Mouse (Mus musculus) left cerebral cortex, postnatal 14 days (tissue): ENCODE data around the gene Slc27a5. TPM values are rescaled to one million over a fixed set of nuclear protein-coding genes. Genes with fewer than 3 reads are reported as not detected.
A peak's percentile ranks its signal among the peaks of the same experiment; 100 is the strongest.

Source experiments
- DNase-seq, 2 experiments: peaks; one replicate each; pipeline ENCODE4 v3.0.0; 2021 to 2022; ENCODE audit warnings: low spot score in 2 of 2, mixed read lengths in 1 of 2
- intact Hi-C: fragments of 180-260 bp; cut with DNase I; formaldehyde crosslinking; loops from one replicate; pipeline ENCODE4 v1.15.1; 2025
- total RNA-seq, 2 experiments: library from RNA; stranded (reverse); gene quantifications; 2 replicates each; pipeline ENCODE4 v1.2.3; 2021

The Slc27a5 gene
- total RNA-seq, 2 experiments from 2014 or later = not detected

GRCm38 (mm10) chr7:13028986-13029385 lies 31.0 kb upstream of the Slc27a5 start:
- no peak for DNase-seq
- intact Hi-C loops = no loop called here

- intact Hi-C loops = loop anchor here (2.0 kb wide), 1 partner anchor 17 kb away; no protein-coding TSS in a partner anchor
- DNase-seq = peak in 1 of 2 experiments; percentile 2
Observed at GRCm38 (mm10) chr7:13025511-13026112, 27.6 kb upstream of the Slc27a5 start.

- intact Hi-C loops = loop anchor here (2.0 kb wide), 1 partner anchor 16 kb away; no protein-coding TSS in a partner anchor
- peak; percentile 83 to 89 for DNase-seq
Observed at GRCm38 (mm10) chr7:13024805-13025204, 26.8 kb upstream of the Slc27a5 start.

GRCm38 (mm10) chr7:13023928-13024731 lies 26.1 kb upstream of the Slc27a5 start:
- peak; percentile 94 to 96 for DNase-seq
- intact Hi-C loops = loop anchor here (2.0 kb wide), 1 partner anchor 15 kb away; no protein-coding TSS in a partner anchor

GRCm38 (mm10) chr7:13022773-13023535 lies 25.0 kb upstream of the Slc27a5 start:
- intact Hi-C loops = no loop called here
- peak in 1 of 2 experiments; percentile 26 for DNase-seq

- intact Hi-C loops = no loop called here
- no peak for DNase-seq
Observed at GRCm38 (mm10) chr7:13015217-13015616, 17.2 kb upstream of the Slc27a5 start.

GRCm38 (mm10) chr7:13014275-13014839 lies 16.4 kb upstream of the Slc27a5 start:
- intact Hi-C loops = no loop called here
- no peak for DNase-seq

GRCm38 (mm10) chr7:13013671-13014070 lies 15.7 kb upstream of the Slc27a5 start:
- DNase-seq = no peak

GRCm38 (mm10) chr7:13010005-13010908 lies 12.3 kb upstream of the Slc27a5 start, which contains the start of gene Zbtb45:
TSS of gene Zbtb45 (minus strand) at chr7:13010034.
- DNase-seq = no peak
- intact Hi-C loops = no loop called here

More at GRCm38 (mm10) chr7:13013671-13014070, 15.7 kb upstream of the Slc27a5 start:
- intact Hi-C loops = no loop called here

- intact Hi-C loops = loop anchor here (2.0 to 5.0 kb wide), 3 partner anchors 15 to 97 kb away; no protein-coding TSS in a partner anchor
- peak; percentile 93 to 97 for DNase-seq
Observed at GRCm38 (mm10) chr7:13009143-13010004, 11.4 kb upstream of the Slc27a5 start.

- intact Hi-C loops = loop anchor here (2.0 to 5.0 kb wide), 3 partner anchors 17 to 95 kb away; no protein-coding TSS in a partner anchor
- DNase-seq = peak in 1 of 2 experiments; percentile 7
Observed at GRCm38 (mm10) chr7:13007341-13008092, 9.5 kb upstream of the Slc27a5 start.

GRCm38 (mm10) chr7:13006531-13006930 lies 8.5 kb upstream of the Slc27a5 start:
- intact Hi-C loops = loop anchor here (5.0 kb wide), 1 partner anchor 94 kb away; no protein-coding TSS in a partner anchor

GRCm38 (mm10) chr7:13006011-13006410 lies 8.0 kb upstream of the Slc27a5 start:
- DNase-seq = no peak
- intact Hi-C loops = loop anchor here (5.0 kb wide), 1 partner anchor 94 kb away; no protein-coding TSS in a partner anchor

More at GRCm38 (mm10) chr7:13006531-13006930, 8.5 kb upstream of the Slc27a5 start:
- no peak for DNase-seq

- intact Hi-C loops = no loop called here
- no peak for DNase-seq
Observed at GRCm38 (mm10) chr7:13003380-13003779, 5.4 kb upstream of the Slc27a5 start.

- no peak for DNase-seq
- intact Hi-C loops = no loop called here
Observed at GRCm38 (mm10) chr7:13001584-13001983, 3.6 kb upstream of the Slc27a5 start.

GRCm38 (mm10) chr7:12998851-12999250 lies 859 bp upstream of the Slc27a5 start, which contains the start of gene Trim28:
TSS of gene Trim28 (plus strand) at chr7:12999114.
- intact Hi-C loops = no loop called here
- no peak for DNase-seq
